Mouse (Mus musculus) left cerebral cortex, postnatal 14 days (tissue): ENCODE measurements at regions not wholly inside any gene's neighbourhood (a gene's known extent, or its start where the extent isn't known, plus 50 kb on each side); places are given as distances from the start of the nearest gene placed in this dataset.

ENCODE experiments used
- DNase-seq, 2 experiments: peaks; one replicate each; pipeline ENCODE4 v3.0.0; 2021 to 2022; ENCODE audit warnings: low spot score in 2 of 2, mixed read lengths in 1 of 2
- intact Hi-C: fragments of 180-260 bp; cut with DNase I; formaldehyde crosslinking; loops from one replicate; pipeline ENCODE4 v1.15.1; 2025

GRCm38 (mm10) chr3:121902246-121902645, 50.1 kb upstream of the Arhgap29 start:
- DNase-seq: no peak
- intact Hi-C loops: no loop called here

- DNase-seq: no peak
- intact Hi-C loops: no loop called here
Measured at GRCm38 (mm10) chr3:121900429-121900844, 51.9 kb upstream of the Arhgap29 start.

- no peak for DNase-seq
- intact Hi-C loops: no loop called here
Measured at GRCm38 (mm10) chr3:121897821-121898574, 54.3 kb upstream of the Arhgap29 start.

GRCm38 (mm10) chr3:121893606-121894005, 58.7 kb upstream of the Arhgap29 start:
- no peak for DNase-seq
- intact Hi-C loops: loop anchor here (5.0 kb wide), 1 partner anchor 59 kb away; the partner anchor contains the start of gene Arhgap29

GRCm38 (mm10) chr3:121892675-121893074, 59.7 kb upstream of the Arhgap29 start:
- DNase-seq: no peak
- intact Hi-C loops: loop anchor here (5.0 kb wide), 1 partner anchor 60 kb away; the partner anchor contains the start of gene Arhgap29

- intact Hi-C loops: loop anchor here (5.0 kb wide), 1 partner anchor 61 kb away; the partner anchor contains the start of gene Arhgap29
- DNase-seq: no peak
Measured at GRCm38 (mm10) chr3:121891338-121891737, 61.0 kb upstream of the Arhgap29 start.

GRCm38 (mm10) chr3:121890563-121890962, 61.8 kb upstream of the Arhgap29 start:
- DNase-seq: no peak
- intact Hi-C loops: loop anchor here (5.0 kb wide), 1 partner anchor 62 kb away; the partner anchor contains the start of gene Arhgap29

GRCm38 (mm10) chr3:121886870-121887605, 65.3 kb upstream of the Arhgap29 start:
- intact Hi-C loops: loop anchor here (5.0 to 10.0 kb wide), 2 partner anchors 80 to 388 kb away; partner anchors contain the start of gene Dnttip2
- DNase-seq: no peak

- DNase-seq: no peak
- intact Hi-C loops: loop anchor here (5.0 to 10.0 kb wide), 2 partner anchors 81 to 388 kb away; partner anchors contain the start of gene Dnttip2
Measured at GRCm38 (mm10) chr3:121886309-121886708, 66.0 kb upstream of the Arhgap29 start.

- intact Hi-C loops: loop anchor here (1.0 to 10.0 kb wide), 4 partner anchors 82 to 389 kb away; partner anchors contain the start of gene Dnttip2
- DNase-seq: no peak
Measured at GRCm38 (mm10) chr3:121885265-121886178, 66.8 kb upstream of the Arhgap29 start.

GRCm38 (mm10) chr3:121884328-121885248, 67.8 kb upstream of the Arhgap29 start:
- intact Hi-C loops: loop anchor here (1.0 to 10.0 kb wide), 4 partner anchors 83 to 390 kb away; partner anchors contain the start of gene Dnttip2
- peak; percentile 96 to 97 for DNase-seq

GRCm38 (mm10) chr3:121880355-121880754, 65.3 kb upstream of the Abcd3 start:
- no peak for DNase-seq
- intact Hi-C loops: loop anchor here (10.0 kb wide), 1 partner anchor 394 kb away; the partner anchor contains the start of gene Dnttip2

- intact Hi-C loops: loop anchor here (10.0 kb wide), 1 partner anchor 340 kb away; the partner anchor contains the start of gene Slc44a3
- DNase-seq: no peak
Measured at GRCm38 (mm10) chr3:121875072-121875471, 60.0 kb upstream of the Abcd3 start.

- intact Hi-C loops: loop anchor here (10.0 kb wide), 1 partner anchor 340 kb away; the partner anchor contains the start of gene Slc44a3
Measured at GRCm38 (mm10) chr3:121874576-121874975, 59.5 kb upstream of the Abcd3 start.

GRCm38 (mm10) chr3:121873572-121873971, 58.5 kb upstream of the Abcd3 start:
- intact Hi-C loops: loop anchor here (10.0 kb wide), 1 partner anchor 339 kb away; the partner anchor contains the start of gene Slc44a3
- DNase-seq: no peak

More at GRCm38 (mm10) chr3:121874576-121874975, 59.5 kb upstream of the Abcd3 start:
- DNase-seq: no peak

GRCm38 (mm10) chr3:121872685-121873084, 57.6 kb upstream of the Abcd3 start:
- DNase-seq: no peak
- intact Hi-C loops: loop anchor here (10.0 kb wide), 1 partner anchor 338 kb away; the partner anchor contains the start of gene Slc44a3

- DNase-seq: no peak
- intact Hi-C loops: loop anchor here (10.0 kb wide), 1 partner anchor 337 kb away; the partner anchor contains the start of gene Slc44a3
Measured at GRCm38 (mm10) chr3:121871795-121872194, 56.7 kb upstream of the Abcd3 start.
